Mouse (Mus musculus) cerebellum, adult 9-10 months (tissue): ENCODE measurements at regions not wholly inside any gene's neighbourhood (a gene's known extent, or its start where the extent isn't known, plus 50 kb on each side); places are given as distances from the start of the nearest gene placed in this dataset.

ENCODE experiments used
- DNase-seq: peaks from one replicate; pipeline ENCODE4 v3.0.0; 2022

DNA sequence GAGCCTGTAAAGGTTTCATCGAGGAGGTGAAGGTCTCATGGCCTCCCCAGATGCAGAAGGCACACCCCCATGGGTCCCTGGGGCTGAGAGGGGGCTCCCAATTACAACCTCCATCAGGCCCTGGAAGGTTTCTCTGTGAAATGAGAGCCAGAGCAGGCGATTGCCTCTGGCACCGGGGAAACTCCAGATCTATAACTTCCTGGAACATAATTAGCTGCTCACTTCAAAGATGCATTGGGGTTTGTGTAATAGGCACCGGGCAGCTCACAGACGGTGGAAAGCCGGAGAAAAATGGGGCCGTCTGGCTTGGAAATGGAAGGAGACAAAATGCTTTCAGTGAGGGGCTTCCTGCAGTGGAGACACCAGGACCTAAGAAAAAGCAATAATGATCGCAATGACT, 151.2 kb upstream of the Mvb12b start:
- DNase-seq, result no peak

- no peak for DNase-seq
These were observed 145.5 kb upstream of the Mvb12b start for GRCm38 (mm10) chr2:34033212-34033611.

DNA sequence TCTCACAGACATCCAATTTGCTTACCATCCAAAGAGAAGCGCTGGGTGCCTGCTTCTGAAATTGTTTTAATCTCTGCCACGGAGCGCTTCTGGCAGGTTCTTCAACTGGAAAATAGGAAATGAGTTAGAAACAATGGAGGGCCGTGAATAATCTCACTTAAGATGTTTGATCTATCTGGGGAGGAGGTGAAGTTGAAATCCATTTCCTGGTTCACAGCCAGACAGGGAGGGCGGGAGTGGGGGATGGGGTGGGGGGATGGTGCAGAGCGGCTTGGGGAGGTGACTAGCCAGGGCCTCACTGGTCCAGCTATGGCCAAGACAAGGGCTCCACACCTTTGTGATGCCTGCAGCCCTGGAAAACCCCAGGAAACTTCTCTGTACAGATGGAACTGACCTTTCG, 143.7 kb upstream of the Mvb12b start:
- DNase-seq, result no peak

- DNase-seq, result no peak
These were observed 143.3 kb upstream of the Mvb12b start for GRCm38 (mm10) chr2:34031001-34031412.

DNA sequence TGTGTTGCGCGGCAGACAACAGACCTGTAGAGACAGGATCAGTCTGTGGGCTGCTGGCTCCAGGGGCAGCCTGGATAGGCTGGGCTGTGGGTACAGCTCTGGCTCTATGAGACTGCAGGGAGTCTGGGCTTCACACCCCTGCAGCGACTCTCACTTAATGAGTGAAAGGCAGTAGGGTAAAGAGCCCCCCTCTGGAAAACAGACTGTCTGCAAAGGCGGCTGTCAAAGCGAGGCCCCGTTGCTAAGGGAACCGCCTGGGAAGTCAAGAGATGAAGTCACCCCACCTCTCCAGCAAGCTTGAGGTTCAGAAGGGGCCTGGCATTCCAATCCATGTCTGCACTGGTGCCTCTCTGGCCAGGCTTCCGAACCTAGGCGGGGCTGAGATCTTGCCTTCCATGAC, 139.7 kb upstream of the Mvb12b start:
- no peak for DNase-seq

DNA sequence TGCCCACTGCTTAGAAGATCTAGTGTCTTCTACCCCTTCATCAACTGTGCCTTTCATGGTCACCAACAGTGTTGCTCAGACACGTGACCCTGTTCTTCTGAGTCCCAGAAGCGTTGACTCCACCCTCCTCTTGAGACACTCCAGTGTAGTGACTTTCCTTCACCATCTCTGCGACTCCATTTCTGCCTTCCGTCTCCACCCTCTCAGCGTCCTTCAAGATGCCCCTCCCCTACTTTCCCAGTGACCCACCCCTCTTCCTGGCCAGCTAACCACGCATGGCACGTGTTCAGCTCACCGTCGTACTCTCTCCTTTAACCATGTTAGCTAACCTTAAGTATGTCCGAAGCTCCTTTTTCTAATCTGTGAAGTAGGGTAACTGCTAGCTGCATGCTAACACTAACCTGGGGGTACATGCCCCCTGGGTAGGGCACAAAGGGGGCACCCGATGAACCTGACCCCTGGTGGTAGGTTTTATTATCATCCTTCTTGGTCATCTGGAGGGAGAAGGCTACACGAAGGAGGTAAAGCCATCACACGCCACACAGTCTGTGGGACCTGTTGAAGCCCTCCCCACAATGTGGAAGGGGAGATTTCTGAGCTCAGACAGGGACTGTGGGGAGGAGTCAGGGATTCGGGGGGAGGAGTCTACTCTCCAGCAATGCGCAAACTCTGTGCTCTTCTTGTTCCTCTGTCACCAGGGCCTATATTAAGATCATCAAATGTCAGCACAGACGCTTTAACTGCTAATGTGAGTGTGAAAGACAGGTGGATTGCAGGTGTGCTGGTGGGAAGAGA, 139.0 kb upstream of the Mvb12b start:
- DNase-seq, result no peak

GRCm38 (mm10) chr2:34025715-34026360, 138.1 kb upstream of the Mvb12b start:
- DNase-seq, result peak; percentile 52

DNA sequence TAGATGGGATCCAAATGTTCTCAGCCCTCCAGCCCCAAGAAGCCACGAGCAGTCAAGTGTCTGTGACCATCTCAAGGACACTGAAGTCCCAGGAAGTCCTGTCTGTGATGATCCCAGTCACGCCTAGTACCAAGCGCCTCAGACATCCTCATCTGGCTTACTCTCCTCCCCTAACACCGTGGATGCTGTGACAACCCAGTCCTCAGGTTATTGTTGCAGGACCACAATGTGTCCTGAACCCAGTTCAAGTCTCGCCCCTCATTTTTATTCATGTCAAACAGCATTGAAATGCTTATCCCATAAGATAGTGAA, 129.4 kb upstream of the Mvb12b start:
- DNase-seq, result no peak

DNA sequence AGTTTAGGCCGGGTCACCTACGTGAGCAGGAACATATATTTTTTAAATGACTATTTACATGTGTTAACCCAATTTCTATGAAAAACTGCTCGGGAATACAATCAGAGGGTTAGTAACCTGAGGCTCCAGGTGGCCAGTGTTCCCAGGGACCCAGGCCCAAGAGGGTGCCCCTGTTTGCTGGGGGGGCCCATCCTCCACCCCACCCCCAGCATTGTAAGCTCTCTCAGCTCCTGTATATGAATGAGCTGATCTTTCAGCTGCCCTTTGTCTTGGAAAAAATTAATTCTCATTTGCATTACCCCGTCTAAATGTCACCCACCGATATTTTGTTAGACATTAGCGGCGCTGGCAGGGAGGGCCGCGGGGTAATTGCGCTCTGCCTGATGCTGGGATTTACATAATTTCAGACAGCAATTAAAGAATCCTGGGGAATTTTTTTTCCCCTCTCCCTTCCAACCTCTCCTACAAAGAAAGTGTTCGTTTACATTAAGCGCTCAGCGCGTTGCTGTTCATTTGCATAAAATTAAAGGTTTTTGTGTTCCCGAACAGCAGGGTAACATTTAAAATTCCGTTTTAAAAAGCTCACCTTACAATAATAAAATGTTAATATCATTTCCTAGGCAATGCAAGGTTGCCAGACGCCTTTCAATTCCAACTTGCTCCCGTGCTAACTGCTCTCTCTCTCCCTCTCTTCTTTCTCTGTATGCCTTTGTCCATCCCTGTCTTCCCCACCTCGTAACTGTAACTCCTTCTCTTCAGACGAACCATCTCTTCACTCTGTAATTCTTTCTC, 128.8 kb upstream of the Mvb12b start:
- no peak for DNase-seq

GRCm38 (mm10) chr2:34015640-34015995, 127.9 kb upstream of the Mvb12b start:
- no peak for DNase-seq

- DNase-seq, result no peak
These were observed 127.3 kb upstream of the Mvb12b start for GRCm38 (mm10) chr2:34014868-34015639.

DNA sequence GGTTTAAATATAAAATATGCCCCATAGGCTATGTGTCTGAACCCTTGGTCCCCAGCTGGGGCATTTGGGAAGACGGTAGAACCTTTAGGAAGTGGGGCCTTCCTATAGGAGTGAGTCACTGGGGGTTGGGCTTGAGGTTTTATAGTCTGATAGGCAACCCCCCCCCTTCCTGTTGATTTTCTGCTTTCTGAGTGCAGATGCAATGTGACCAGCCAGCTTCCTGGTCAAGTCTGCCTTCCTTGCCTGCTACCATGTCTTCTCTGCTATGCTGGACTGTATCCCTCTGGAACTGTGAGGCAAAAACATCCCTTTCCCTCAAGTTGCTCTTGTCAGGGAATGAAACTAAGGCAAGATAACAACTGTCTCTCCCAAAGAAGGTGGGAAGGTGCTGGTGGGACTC, 122.4 kb upstream of the Mvb12b start:
- DNase-seq, result no peak

GRCm38 (mm10) chr2:34007916-34008315, 120.2 kb upstream of the Mvb12b start:
- no peak for DNase-seq

GRCm38 (mm10) chr2:33997106-33997505, 109.4 kb upstream of the Mvb12b start:
- no peak for DNase-seq

DNA sequence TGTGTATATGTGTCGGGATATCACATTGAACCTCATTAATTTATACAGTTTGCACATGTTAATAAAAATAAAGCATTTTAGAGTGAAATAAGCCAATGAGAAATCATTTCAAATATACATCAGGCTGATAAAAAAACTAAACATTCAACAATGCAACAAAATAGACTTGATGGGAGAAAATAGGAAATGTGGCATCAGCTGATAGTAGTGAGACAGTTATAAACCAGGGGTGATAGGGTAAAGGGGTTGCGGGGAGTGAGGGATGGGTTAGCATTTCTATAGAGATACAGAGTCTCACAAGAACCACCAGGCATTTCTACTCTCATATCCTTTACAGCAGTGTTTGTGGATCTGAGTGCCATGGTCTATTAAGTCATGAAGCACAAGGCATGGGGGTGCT, 108.6 kb upstream of the Mvb12b start:
- no peak for DNase-seq

GRCm38 (mm10) chr2:33991299-33991698, 103.6 kb upstream of the Mvb12b start:
- DNase-seq, result no peak

- DNase-seq, result no peak
These were observed 103.0 kb upstream of the Mvb12b start for GRCm38 (mm10) chr2:33990711-33991110.

GRCm38 (mm10) chr2:33989555-33990370, 102.0 kb upstream of the Mvb12b start:
- no peak for DNase-seq

GRCm38 (mm10) chr2:33986420-33986819, 98.7 kb upstream of the Mvb12b start:
- peak; percentile 43 for DNase-seq

GRCm38 (mm10) chr2:33985316-33985715, 97.6 kb upstream of the Mvb12b start:
- no peak for DNase-seq

DNA sequence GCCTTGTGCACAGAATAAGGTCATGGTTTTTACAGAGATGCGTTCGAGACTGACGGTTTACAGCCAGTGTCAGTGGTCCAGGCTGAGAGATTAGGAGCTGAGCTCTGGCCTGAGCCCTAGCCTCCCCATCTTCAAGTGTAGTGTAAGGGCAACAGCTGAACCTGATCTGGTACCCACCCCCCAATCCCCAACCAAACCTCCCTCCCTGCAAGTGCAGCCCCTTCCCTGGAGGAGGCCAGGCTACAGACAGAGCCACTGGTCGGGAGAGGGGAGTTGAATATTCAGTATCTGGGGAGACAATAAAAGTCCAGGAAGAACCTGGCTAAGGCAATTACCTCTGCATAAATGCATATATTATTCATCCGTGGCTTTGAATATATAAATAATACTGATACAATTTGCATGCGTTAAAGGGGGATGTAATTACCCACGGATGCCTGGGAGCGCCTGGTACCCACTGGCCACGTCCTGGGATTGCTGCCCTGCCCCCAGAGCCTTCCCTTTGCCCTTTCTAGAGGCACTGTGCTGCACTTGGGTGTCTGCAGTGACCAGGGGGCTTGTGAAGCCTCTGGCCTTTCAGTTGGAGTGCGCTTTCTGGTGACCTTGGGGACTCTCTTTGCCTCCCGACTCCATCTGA, 95.5 kb upstream of the Mvb12b start:
- no peak for DNase-seq

DNA sequence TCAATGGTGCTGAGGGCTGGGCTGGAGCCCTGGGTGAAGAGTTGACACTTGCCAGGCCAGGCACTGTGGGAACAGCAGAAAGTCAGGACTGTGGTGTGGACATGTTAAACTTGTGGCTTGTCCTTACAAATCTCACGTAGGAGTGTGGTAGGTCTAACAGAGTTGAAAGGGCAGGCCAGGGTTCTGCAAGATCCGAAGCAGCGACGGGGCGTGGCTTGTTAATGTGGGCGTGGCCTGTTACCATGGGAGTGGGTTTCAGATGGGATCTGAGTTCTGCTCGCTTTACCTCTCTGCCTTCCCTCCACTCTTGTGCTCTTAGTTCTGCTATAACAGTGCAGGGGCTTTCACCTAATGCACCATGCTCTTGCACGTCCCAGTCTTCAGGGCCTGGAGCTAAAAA, 94.2 kb upstream of the Mvb12b start:
- no peak for DNase-seq
